Mouse (Mus musculus) gastrocnemius, postnatal 4 days (tissue): ENCODE measurements around the gene Tff3. TPM values are rescaled to one million over a fixed set of nuclear protein-coding genes. Genes with fewer than 3 reads are reported as not detected.

Experiments
- DNase-seq, 2 experiments: peaks; one replicate each; pipeline ENCODE4 v3.0.0; 2021 to 2022; ENCODE audit warnings: low spot score in 2 of 2, mixed read lengths in 2 of 2
- total RNA-seq, 2 experiments: library from RNA; stranded (reverse); gene quantifications; 2 replicates each; pipeline ENCODE4 v1.2.3; 2021

Gene Tff3
- total RNA-seq, 2 experiments from 2014 or later: not detected

DNA sequence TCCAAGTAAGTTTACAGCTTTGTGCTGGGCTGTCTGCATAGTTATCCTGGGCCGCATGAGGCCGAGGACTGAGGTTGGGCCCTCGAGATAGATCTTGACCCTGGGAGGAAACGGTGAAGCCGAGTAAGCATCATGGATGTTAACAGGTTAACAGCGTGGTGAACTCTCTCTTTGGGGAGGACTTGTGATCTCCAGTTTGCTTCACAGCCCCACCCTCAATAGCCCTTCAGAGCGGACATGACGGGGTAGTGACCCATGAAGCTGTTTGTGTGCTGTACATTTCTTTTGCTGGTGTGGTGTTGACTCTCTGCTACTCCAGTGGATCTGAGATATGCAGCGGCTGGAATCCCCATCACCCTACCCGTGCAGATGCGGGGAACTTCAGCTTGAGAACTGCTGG is 50.9 kb downstream of the Tff3 start:
- no peak for DNase-seq

DNA sequence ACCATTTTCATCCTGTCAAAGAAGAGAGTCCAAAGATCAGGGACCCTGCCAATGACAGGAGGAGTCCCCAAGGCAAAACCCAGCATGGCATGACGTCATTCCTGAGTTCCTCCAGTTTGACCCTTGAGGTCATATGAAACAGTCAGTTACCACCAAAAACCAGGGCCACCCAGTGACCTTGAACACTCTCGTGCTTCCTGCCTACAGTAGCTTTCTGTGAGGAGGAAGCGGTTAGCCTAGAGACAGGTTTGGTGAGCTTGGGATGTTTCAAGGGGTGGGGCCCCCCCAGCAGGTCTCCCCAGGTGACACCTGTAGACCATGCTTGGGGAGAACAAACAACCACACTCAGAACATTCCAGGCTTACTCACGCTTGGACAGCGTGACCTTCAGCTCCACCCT is 51.9 kb downstream of the Tff3 start:
- DNase-seq: no peak

DNA sequence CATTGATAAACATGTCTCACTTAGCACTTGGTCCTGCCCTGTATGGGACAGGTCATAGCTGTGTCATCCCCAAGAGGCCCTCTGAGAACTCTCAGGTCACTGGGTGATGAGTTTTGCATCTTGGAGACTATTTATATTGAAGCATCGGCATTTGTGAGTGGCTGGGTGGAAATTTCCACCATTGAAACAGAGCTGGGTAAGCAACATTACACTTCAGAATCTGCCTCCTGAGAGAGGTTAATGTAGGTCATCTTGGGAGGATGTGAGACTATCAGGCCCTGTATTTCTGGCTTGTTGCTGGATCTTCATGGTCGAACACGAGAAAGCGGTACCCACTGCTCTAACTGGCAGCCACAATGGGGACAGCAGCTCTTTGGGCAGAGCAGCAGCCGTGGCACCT is 54.0 kb downstream of the Tff3 start:
- no peak for DNase-seq

Other genes starting within 250 kb of the Tff3 start
- under 1 TPM in 1 of 2 experiments, not detected in 1; 0.05 TPM for gene Glp1r, start 227.8 kb downstream of the Tff3 start, total RNA-seq
- gene Umodl1, start 175.0 kb downstream of the Tff3 start, total RNA-seq: under 1 TPM; 0.22 to 0.23 TPM
- 1 to 10 TPM; 5.9 to 6.8 TPM for gene Abcg1, start 72.0 kb downstream of the Tff3 start, total RNA-seq
- gene Tff2, start 14.6 kb upstream of the Tff3 start, total RNA-seq: not detected
- gene Tff1, start 35.6 kb upstream of the Tff3 start, total RNA-seq: not detected
- not detected for gene Tmprss3, start 69.3 kb upstream of the Tff3 start, total RNA-seq
- gene Ubash3a, start 78.2 kb upstream of the Tff3 start, total RNA-seq: under 1 TPM; 0.10 to 0.29 TPM
- 1 to 10 TPM; 1.8 to 2.1 TPM for gene Rsph1, start 147.7 kb upstream of the Tff3 start, total RNA-seq
- gene Slc37a1, start 157.1 kb upstream of the Tff3 start, total RNA-seq: 1 to 10 TPM; 1.4 to 2.4 TPM